7 mouse cellular contexts compared by ENCODE assay signal in genomic region chr3:51170225-51170852, GRCm38 (mm10). TPM values are rescaled to one million over a fixed set of nuclear protein-coding genes. Genes with fewer than 3 reads are reported as not detected.
DNase-seq lines count a peak whose midpoint lies in the region; ATAC-seq and TF ChIP-seq lines count a peak whose summit lies in the region.

No protein-coding gene starts in this region.

- peak; percentile 93 for TF ChIP-seq CTCF in intestine, postnatal 0 days (IDR thresholded peaks at IDR 0.05; ENCODE audit: low read depth)
- TF ChIP-seq CTCF in spleen, adult 2 months (IDR thresholded peaks at IDR 0.05; ENCODE audit: extremely low read depth, insufficient read depth, insufficient read length, insufficient replicate concordance): peak; percentile 92; the same call in 1 of the 2 replicates

- H3K27me3 ChIP-seq in intestine, postnatal 0 days (replicated peaks; ENCODE audit: control insufficient read depth, insufficient read depth, low read length): no peaks in the 10 kb centered on the region
- H3K27me3 ChIP-seq in midbrain, embryonic 15.5 days (replicated peaks): no peaks in the 10 kb centered on the region
- H3K27me3 ChIP-seq in spleen, adult 2 months (ENCODE audit: control insufficient read depth, insufficient read depth, low read length): no peaks in the 10 kb centered on the region

- no peak overlapping the region for H3K9ac ChIP-seq in intestine, postnatal 0 days (ENCODE audit: low read depth, low read length)
- H3K9ac ChIP-seq in midbrain, embryonic 15.5 days: no peak overlapping the region

- H3K9me3 ChIP-seq in intestine, postnatal 0 days (ENCODE audit: control insufficient read depth): no peaks in the 10 kb centered on the region
- H3K9me3 ChIP-seq in midbrain, embryonic 15.5 days: no peaks in the 10 kb centered on the region

- no peak for ATAC-seq in intestine, postnatal 0 days
- ATAC-seq in midbrain, embryonic 15.5 days (replicated peaks): peak; percentile 90

- peak; percentile 83 to 95 for DNase-seq in adrenal gland, adult (ENCODE audit: inconsistent age in 2 of 2, low spot score in 1 of 2)
- peak; percentile 85 to 90 for DNase-seq in cerebellum, postnatal 25 days
- DNase-seq in gastrocnemius, adult 18-20 months (ENCODE audit: low spot score): peak; percentile 82
- DNase-seq in left cerebral cortex, postnatal 14 days (ENCODE audit: low spot score in 2 of 2): peak; percentile 85 to 91
- DNase-seq in spleen, adult 2 months (ENCODE audit: low read depth in 1 of 2, low spot score in 2 of 2): peak; percentile 15 to 64

- H3K27ac ChIP-seq in intestine, postnatal 0 days (ENCODE audit: low read depth, low read length): no peak overlapping the region
- H3K27ac ChIP-seq in midbrain, embryonic 15.5 days: no peak overlapping the region
- no peak overlapping the region for H3K27ac ChIP-seq in spleen, adult 2 months (ENCODE audit: insufficient read depth, low read length)

- H3K4me2 ChIP-seq in intestine, postnatal 0 days (replicated peaks; ENCODE audit: low read depth): no peak overlapping the region
- peak overlapping the region; percentile 30 for H3K4me2 ChIP-seq in midbrain, embryonic 15.5 days

- no peaks in the 10 kb centered on the region for H3K36me3 ChIP-seq in intestine, postnatal 0 days (ENCODE audit: control insufficient read depth, insufficient read depth)
- no peaks in the 10 kb centered on the region for H3K36me3 ChIP-seq in midbrain, embryonic 15.5 days (replicated peaks)
- no peaks in the 10 kb centered on the region for H3K36me3 ChIP-seq in spleen, adult 2 months (ENCODE audit: control insufficient read depth, insufficient read depth, low read length)

- H3K4me3 ChIP-seq in intestine, postnatal 0 days (ENCODE audit: low read depth, low read length): no peak overlapping the region
- no peak overlapping the region for H3K4me3 ChIP-seq in midbrain, embryonic 15.5 days
- H3K4me3 ChIP-seq in spleen, adult 2 months (ENCODE audit: extremely low read depth, insufficient read depth, insufficient read length): no peak overlapping the region

- 31% methylated on average over 19 of the region's 19 CpGs for WGBS in intestine, postnatal 0 days
- WGBS in midbrain, embryonic 15.5 days: 22% methylated on average over 19 of the region's 19 CpGs
- WGBS in spleen, adult 2 months: 35% methylated on average over 19 of the region's 19 CpGs

- intact Hi-C loops in left cerebral cortex, postnatal 14 days (cut with DNase I): no loop called here

- TF ChIP-seq POLR2A in spleen, adult 2 months (IDR thresholded peaks at IDR 0.05; ENCODE audit: low read depth, low read length): no peak

- no peaks in the 10 kb centered on the region for H3K4me1 ChIP-seq in intestine, postnatal 0 days (replicated peaks; ENCODE audit: control insufficient read depth, insufficient read depth, low read length)
- peaks cover 4% of the 10 kb centered on the region for H3K4me1 ChIP-seq in midbrain, embryonic 15.5 days
- H3K4me1 ChIP-seq in spleen, adult 2 months (ENCODE audit: control insufficient read depth, insufficient read depth, insufficient read length): no peaks in the 10 kb centered on the region

RNA-seq across cellular contexts. Expression of gene Noct, which starts 53.9 kb away (rescaled TPM):
- 10 to 100 TPM; 22.5 to 28.0 TPM for total RNA-seq in gastrocnemius, adult 18-20 months (2021)
- 11.3 and 12.0 TPM in 2 replicates for polyA plus RNA-seq in intestine, postnatal 0 days (2015; fragmentation: Nextera tagmentation; extraction: Ambion mirVana)
- total RNA-seq in left cerebral cortex, postnatal 14 days (2021): 10 to 100 TPM; 51.0 to 52.6 TPM
- polyA plus RNA-seq in midbrain, embryonic 15.5 days (2015; fragmentation: Nextera tagmentation; extraction: Ambion mirVana): 30.9 and 31.7 TPM in 2 replicates
- 6.1 and 8.8 TPM in 2 replicates for polyA plus RNA-seq in spleen, adult 2 months (2012; rRNA removed)
